Mouse (Mus musculus): ENCODE measurements around the gene Cyp4v3.

The Cyp4v3 gene

DNA sequence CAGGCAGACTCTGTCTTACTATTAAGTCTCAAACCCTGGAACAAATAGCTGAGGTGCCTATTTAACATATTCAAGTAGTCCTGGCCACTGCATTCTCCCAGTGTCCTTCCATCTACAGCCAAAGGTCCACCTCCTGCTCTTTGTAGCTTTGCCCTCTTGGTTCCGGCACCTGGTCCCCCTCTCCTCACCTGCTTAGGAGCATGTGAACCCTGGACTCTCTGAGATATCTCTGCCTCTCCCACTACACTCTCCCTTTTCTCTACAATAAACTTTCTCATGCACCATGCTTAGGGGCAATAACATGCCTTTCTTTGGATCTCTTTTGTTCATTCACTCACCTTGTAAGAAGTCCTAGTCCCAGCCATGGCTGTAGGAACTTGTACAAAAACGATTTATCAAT, 11.7 kb downstream of the Cyp4v3 start:
- in situ Hi-C loops (cut with MboI; ENCODE audit: low sequenced_read_pairs): no loop called here

GRCm38 (mm10) chr8:45320930-45321329, 12.1 kb downstream of the Cyp4v3 start:
- in situ Hi-C loops (cut with MboI; ENCODE audit: low sequenced_read_pairs): no loop called here

DNA sequence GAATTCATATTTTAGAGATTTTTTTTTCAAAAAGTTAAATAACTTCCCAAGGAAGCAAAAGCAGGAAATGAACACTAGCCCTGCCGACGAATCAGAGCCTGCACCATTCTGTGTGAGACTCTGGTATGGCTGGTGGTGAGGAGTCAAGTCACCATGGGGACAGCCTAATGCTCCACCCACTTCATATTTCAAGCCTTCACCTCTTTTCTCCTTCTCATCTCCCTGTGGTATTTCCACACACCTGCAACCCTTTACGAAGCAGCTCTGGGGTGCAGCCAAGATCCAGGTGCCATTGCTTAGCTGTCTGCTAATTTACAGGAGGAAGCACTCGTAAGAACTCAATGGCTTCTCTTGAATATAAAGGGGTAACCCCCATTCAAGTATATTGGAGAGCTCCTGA, 22.0 kb downstream of the Cyp4v3 start:
- in situ Hi-C loops (cut with MboI; ENCODE audit: low sequenced_read_pairs): no loop called here

- in situ Hi-C loops (cut with MboI; ENCODE audit: low sequenced_read_pairs): no loop called here
These were observed 24.6 kb downstream of the Cyp4v3 start, which contains the start of gene Gm45753 for GRCm38 (mm10) chr8:45308366-45308765. Gene Gm45753 (minus strand): TSS chr8:45308466.

DNA sequence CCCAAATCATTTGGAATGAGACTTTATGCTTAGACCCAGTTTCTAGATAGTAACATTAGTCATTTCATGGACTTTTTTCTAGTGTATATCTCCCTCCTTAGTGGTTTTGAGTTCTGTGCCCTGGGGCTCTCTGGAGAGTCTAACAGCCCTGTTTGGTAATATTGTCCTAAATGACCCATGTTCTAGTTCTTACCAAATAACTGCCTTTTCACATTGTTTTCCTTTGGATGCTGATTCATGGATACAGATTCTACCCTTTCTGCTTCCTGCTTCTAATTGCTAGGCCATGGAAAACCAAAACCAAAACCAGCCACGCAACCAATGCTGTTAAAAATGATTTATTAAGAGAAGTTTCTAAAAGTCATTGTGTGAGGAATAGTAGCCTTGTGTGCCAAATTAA, 27.5 kb downstream of the Cyp4v3 start:
- in situ Hi-C loops (cut with MboI; ENCODE audit: low sequenced_read_pairs): no loop called here

- in situ Hi-C loops (cut with MboI; ENCODE audit: low sequenced_read_pairs): no loop called here
These were observed 28.7 kb downstream of the Cyp4v3 start for GRCm38 (mm10) chr8:45304354-45304753.

DNA sequence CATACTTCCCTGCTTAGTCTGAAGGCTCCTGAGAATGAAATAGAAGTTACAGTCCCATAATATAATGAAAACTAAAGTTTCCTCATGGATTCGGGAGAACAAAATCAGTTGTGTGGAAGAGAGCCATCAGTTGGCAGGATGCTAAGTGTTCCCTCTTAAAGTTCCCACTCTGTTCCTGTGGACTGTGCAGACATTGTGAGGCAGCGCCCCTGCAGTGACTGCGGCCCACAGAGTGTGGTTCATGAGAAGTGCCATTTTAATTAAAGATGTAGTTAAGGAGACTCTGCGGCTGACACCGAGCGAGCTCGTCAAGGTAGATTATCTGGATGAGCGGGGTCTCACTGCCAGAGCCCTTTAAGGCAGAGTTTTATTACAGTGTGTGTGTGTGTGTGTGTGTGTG, 30.6 kb downstream of the Cyp4v3 start:
- in situ Hi-C loops (cut with MboI; ENCODE audit: low sequenced_read_pairs): no loop called here

GRCm38 (mm10) chr8:45295276-45295675, 37.7 kb downstream of the Cyp4v3 start:
- in situ Hi-C loops (cut with MboI; ENCODE audit: low sequenced_read_pairs): no loop called here

DNA sequence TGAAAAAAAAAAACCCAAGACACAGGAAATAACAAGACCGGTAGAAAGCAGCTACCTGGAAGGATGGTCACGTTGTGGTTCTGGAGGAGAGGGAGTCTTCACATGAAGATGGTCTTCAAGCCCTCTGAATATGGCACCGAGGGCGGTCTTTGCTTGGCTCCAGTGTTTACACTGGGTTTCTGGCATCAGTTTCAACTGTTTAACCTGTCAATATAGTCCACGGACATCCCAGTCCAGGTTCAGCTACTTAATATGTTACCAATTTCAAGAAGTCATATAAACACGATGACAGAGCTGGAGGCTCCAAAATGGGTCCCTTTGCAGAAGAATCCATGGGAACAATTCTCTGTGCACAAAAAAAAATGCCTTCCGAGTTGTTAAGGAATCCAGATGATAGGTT, 38.3 kb downstream of the Cyp4v3 start, which contains the start of gene Klkb1:
Gene Klkb1, minus strand, starts transcription at position 173 of the 400 bp plus-strand sequence.
- in situ Hi-C loops (cut with MboI; ENCODE audit: low sequenced_read_pairs): no loop called here

GRCm38 (mm10) chr8:45291790-45292189, 41.2 kb downstream of the Cyp4v3 start:
- in situ Hi-C loops (cut with MboI; ENCODE audit: low sequenced_read_pairs): no loop called here

- in situ Hi-C loops (cut with MboI; ENCODE audit: low sequenced_read_pairs): no loop called here
These were observed 51.4 kb downstream of the Cyp4v3 start for GRCm38 (mm10) chr8:45281630-45282029.

DNA sequence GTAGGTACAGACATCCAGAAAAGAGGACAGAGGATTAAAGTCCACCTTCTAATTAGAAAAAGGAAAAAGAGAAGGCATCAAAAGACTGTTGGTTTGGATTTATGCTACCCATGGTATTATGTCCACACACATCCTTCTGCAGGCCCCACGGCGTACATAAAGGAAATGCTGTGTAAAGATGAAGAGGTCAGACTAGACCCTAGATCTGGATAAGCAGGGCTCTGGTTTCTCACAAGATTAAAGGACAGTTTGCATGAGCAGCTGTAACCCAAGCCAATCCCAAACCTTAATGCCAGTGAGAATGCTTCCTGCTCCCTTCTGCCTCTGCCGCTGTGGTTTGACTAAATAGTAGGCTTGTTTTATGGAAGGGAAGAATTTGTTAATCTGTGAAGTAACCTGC, 55.6 kb downstream of the Cyp4v3 start:
- in situ Hi-C loops (cut with MboI; ENCODE audit: low sequenced_read_pairs): no loop called here

DNA sequence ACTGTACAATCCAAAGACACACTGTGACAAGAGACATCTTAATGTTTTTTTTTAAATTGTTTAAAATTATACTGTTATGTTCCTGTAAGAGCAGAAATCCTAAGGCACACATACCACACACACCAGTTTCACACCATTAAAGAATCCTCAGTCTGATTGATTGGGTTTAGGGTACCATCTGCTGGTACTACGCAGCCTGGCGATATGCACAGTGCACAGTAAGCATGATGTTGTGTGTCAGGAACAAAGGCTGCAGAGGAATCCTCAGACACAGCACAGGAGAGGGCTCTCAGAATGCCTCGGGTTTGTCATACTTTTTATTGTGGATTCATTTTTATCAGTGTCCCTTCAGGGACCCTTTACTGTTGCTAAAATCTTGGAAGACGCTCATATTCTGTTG, 58.7 kb downstream of the Cyp4v3 start:
- in situ Hi-C loops (cut with MboI; ENCODE audit: low sequenced_read_pairs): no loop called here

DNA sequence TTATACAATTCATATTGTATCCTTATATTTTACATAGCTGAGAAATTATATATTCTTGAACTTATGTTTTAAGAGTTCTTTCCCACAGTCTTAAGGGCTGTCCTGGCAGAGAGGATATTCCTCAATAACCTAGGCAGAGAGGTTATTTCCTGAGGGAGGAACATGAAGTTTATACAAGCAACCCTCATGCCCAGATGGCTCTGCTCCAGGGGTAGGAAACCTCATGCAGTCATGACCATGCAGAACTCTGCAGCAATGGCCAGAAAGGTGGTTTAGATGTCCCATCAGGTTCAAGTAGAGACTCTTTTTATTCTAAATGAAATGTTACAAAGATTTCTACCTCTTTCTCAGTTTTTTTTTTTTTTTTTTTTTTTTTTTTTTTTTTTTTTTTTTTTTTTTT, 64.0 kb downstream of the Cyp4v3 start:
- in situ Hi-C loops (cut with MboI; ENCODE audit: low sequenced_read_pairs): no loop called here

- in situ Hi-C loops (cut with MboI; ENCODE audit: low sequenced_read_pairs): no loop called here
These were observed 64.5 kb downstream of the Cyp4v3 start for GRCm38 (mm10) chr8:45268485-45268884.

- in situ Hi-C loops (cut with MboI; ENCODE audit: low sequenced_read_pairs): no loop called here
These were observed 65.2 kb downstream of the Cyp4v3 start for GRCm38 (mm10) chr8:45267611-45268391.

- in situ Hi-C loops (cut with MboI; ENCODE audit: low sequenced_read_pairs): no loop called here
These were observed 66.0 kb downstream of the Cyp4v3 start for GRCm38 (mm10) chr8:45266993-45267392.

DNA sequence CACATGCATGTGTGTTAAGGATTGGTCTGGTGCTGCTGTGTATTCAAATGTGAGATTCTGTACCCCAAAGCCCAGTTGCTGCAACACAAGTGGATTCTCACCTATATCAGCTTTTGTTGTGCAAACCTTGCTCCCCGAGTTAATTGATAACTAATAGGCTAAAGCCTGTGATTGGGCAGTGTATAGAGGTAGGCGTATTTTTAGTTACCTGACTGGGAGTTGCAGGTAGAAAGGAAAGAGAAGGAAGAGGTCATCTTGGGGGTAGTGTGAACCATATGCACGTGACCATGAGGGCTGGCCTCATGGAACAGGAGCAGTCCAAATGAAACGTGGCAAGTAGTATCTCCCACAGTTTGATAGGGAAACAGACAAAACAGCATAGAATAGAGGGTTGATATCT, 68.1 kb downstream of the Cyp4v3 start:
- in situ Hi-C loops (cut with MboI; ENCODE audit: low sequenced_read_pairs): no loop called here

GRCm38 (mm10) chr8:45262851-45263250, 70.2 kb downstream of the Cyp4v3 start:
- in situ Hi-C loops (cut with MboI; ENCODE audit: low sequenced_read_pairs): no loop called here

DNA sequence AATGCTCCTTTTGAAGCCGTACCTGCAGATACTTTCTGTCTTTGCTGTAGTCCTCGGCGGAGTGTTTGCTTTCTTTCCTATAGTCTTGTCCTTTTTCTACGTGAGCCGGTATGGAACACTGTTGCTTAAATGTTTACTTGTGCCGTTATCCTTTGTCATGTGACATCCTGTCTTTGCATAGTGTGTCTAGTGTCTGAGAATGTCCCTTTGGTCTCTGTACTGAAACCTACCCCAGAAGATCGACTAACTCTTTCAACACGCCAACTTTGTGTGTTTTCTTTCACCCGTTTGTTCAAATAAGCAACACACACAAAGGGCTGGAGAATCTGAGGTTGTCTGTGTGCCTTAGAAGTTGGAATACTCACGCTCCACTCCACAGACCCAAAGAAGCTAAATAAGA, 71.1 kb downstream of the Cyp4v3 start, which contains the start of gene F11:
Gene F11, minus strand, starts transcription at position 112 of the 400 bp plus-strand sequence.
- in situ Hi-C loops (cut with MboI; ENCODE audit: low sequenced_read_pairs): no loop called here

- in situ Hi-C loops (cut with MboI; ENCODE audit: low sequenced_read_pairs): no loop called here
These were observed 74.6 kb downstream of the Cyp4v3 start for GRCm38 (mm10) chr8:45258421-45258820.

DNA sequence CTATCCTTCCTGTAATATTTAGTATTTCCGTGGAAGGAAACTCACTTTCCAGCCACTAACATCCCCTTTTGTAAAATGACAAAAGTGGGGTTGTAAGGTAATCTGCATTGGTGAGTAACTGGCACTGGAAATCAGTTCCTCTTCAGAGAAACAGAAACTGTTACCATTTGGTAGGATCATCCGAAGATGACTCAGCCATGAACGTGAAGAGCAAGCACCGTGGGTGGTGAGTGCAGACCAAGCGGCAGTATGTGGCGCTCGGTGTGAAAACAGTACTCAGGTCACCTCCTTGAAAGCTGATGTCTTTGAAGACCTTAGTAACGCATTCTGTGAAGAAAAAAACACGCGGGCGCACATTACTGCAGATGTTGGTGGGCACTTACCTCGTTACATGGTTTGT, 78.0 kb downstream of the Cyp4v3 start:
- in situ Hi-C loops (cut with MboI; ENCODE audit: low sequenced_read_pairs): no loop called here

All from CH12F3 (cell line).